Mouse (Mus musculus) embryo, embryonic 11 days (tissue): Measurements from ENCODE around the gene Tcfl5.

Experiments used
- DNase-seq: peaks from one replicate; pipeline ENCODE4 v3.0.0-alpha.2; 2015

Tcfl5 gene

DNA sequence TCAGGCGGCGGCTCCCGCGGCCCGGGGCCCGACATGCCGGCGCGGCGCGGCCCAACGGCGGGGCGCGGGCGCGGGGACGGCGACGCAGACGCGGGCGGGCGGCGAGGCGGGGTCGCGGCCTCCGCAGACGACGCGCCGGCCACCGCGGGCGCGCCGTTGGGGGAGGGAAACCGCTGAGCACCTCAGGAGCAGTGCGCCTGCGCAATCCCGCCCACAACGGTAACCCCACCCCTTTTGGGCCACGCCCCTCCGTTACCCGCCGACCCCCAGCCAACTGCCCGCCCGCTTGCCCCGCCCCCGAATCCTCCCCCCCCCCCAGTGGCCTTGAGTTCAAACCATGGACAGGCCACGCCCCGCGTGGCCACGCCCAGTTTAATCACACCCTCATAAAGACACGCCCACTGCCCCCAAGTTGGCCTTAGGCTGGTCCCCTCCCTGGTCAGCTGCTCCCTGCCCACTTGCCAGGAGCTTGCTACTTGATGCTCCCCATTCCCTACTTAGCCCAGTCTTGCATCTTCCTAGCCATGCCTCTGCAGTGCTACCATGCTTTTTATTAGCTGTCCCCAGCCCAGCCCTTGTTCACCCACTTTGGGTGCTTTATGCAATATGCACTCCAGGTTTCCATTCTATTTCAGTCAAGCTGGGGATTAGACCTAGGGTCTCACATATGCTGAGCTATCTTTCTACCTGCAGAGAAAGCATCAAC is at the start of gene Tcfl5:
Gene Tcfl5 (minus strand): TSS at position 154 of the 706 bp plus-strand sequence.
- peak; percentile 24 for DNase-seq

DNA sequence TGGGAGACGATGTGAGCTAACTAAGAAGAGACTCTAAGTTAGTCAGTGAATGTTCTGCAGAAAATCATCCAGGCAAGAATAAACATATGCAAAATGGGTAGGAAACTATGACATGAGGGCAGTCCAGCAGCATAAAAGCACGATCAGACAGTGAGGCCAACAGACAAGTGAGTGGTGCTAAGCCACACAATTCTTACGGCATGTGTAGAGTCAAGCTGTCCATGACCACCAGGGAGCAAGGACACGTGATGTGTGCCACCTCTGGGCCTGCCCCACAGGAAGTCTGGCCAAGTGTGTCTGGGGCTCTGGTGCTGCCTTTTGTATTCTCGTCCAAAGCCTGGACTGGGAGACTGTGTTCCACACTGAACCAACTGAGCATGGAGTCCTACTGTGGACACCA is 47.3 kb upstream of the Tcfl5 start:
- DNase-seq, result no peak

DNA sequence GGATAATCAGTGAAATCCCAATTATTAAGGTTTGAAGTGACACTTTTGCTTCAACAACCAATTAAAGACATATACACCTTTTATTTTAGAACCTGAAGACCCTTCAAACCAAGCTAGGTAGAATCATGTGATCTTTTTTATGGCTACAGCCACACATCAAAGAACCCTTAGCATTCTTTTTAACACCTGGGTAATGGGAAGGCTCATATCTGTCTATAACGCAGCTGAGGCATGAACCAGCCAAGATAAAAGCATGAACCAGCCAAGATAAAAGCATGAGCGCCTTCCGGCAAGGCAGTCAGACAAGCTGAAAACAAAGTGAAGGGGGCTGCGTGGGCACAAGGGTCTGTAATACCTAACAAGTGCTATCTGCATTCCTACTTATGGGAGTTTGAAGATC is 41.5 kb upstream of the Tcfl5 start:
- DNase-seq, result no peak

DNA sequence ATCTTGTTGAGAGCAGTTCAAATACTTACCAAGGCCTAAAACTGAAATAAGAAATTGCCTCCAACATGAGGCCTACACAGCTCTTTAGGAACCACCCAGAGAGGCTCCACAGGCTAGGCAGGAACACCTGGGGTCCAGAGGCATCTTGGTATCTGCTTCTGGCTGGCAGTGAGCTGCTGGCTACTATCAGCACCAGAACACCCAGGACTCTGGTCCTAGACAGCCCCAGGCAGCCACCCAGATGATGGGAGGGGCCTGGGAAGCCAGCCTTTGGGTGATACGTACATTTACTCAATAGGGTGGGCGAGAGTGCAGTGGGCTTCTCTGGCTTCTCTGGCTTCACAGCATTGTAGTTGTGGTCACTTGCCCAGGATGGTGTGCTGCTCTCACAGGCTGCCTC is 41.0 kb upstream of the Tcfl5 start:
- DNase-seq, result no peak

DNA sequence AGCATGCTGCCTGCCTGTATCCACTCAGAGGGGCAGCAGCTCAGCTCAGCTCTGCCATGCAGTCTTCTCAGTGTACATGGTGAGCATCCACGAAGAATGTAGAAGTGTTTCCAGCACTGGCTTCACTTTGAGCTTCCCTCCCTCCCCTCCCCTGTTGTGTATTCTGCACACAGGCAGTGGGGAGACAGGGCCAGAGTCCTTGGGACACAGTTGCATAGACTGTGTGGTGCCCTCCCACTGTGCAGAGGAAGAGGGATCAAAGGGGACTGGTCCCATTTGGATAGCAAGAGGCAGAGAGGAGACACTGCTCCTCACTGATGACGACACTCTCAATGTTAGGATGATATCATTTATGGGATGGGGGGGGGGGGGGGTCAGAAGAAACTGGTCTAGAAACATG is 38.7 kb upstream of the Tcfl5 start:
- no peak for DNase-seq

DNA sequence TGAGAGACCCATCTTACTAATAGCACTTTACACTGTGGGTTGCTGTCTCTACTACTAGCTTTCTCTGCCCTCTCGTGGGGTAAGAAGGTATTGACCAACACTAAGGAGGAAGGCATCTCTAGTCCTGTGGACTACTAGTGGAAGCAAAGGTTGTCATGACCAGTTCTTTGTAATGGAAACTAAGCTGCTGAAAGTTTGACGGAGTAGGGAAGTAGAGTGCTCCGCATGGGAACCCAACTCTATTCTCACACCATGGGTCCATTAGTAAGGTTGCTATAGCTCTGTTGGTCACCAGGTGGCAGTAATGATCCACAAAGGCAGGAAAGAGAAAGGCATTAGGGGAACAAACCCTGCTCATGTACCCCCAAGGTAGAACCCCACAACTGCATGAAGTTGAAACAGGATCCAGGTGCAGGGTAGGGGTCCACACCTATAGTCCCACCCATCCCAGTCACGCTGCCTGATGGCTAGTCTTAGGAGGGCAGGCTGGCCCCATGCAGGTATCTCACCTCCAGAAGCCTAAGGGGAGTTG is 36.2 kb upstream of the Tcfl5 start:
- DNase-seq, result peak; percentile 64

DNA sequence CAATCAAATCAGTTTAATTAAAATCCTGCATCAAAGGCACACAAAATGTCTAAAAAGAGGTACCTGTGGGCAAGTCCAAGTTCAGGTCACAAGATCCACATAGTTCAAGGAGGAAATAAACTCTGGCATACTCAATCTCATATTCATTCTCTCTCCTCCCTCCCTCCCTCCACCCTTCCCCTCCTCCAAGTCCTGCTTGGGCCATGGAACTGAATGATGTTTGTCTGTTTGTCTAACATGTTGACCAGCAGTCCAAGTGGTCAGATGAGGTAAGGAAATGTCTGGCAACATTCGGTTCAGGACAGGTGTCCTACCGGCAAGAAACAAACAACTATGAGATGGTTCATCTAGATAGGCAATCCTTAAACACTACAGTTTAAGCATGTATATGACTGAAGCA is 34.2 kb upstream of the Tcfl5 start:
- no peak for DNase-seq

DNA sequence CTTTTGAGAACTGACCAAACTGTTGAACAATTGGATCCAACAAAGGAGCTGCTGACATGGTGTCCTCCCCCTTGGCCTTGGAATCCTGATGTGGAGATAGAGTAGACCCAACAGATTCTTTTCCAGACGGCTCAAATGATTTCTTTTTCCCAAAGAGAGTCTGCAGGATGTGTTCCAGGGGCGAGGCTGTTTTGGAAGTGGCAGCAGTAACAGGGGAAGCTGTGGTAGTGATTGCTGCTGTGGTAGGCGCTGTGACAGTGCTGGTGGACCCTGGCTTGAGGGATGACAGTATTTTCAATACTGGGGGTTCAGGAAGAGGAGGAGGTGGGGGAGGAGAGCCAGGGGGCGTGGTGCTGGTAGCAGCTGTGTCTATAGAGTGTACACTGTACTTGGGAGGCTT is 19.5 kb upstream of the Tcfl5 start:
- no peak for DNase-seq

DNA sequence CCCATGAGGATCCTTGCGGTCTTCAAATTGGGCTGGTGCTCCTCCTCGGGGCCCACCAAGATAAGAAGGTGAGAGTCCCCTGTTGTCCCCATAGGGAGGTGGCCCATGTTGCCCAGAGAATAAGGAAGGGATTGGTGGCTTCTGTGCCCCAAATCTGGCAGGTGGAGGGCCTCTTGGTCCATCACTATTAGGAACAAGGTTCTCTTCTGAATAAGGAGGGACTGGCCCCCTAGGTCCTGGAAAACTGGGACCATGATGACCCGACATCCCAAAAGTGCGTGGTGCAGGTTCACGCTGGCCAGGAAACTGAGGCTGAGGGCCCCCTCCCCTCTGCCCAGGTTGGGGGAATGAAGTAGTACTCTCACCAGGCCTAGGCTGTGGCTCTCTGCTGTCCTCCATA is 18.0 kb upstream of the Tcfl5 start:
- DNase-seq, result no peak

DNA sequence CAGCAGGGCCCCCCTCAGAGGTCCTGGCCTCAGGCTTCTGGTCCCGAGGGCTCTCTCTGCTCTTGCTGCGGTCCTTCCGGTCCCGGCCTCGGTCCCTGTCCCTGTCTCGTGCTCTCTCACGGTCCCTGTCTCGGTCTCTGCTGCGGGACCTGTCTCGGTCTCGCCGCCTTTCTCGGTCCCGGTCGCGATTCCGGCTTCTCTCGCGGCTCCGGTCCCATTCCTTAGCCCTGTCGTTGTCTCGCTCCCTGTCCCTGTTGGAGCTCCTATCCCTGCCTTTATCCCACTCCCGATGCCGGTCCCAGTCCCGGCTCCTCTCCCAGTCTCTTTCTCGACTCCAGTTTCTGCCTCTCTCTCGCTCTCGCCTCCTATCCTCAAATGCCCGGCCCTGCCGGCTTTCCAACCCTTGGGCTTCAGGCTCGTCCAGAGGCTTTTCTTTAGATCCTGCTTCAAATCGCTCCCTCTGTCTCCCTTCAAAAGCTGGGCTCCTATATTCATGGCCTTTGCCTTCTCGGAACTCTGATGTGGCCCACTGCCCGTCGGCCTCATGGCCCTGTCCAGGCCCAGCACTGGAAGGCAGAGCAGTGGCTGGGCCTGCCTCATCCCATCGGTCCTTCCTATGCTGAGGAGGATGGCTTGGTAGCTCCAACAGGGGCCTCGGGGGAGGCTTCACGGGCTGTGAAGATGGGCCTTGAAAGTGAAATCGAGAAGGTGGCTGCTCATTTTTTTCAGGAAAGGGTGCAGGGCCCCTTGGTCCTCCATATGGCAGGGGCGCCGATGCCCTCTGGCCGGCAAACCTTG is 17.0 kb upstream of the Tcfl5 start:
- DNase-seq, result peak; percentile 36

DNA sequence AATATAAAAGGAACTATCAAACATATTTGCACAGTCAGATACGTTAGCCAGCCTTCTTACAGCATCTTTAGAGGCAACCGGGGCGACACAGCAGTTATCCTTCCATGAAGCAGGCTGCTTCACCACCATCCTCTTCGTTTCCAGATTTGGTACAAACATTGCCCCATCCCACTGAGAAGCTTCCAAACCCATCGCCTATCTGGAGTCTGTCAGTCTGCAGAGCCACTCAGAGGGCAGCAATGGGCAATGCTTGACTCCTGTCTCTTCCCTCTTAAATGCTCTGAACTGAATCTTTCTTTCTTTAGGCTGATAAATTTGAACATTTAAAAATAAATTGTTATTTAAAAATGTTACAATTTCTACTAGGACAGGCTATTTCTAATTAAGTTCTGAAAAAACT is 15.9 kb upstream of the Tcfl5 start:
- no peak for DNase-seq

DNA sequence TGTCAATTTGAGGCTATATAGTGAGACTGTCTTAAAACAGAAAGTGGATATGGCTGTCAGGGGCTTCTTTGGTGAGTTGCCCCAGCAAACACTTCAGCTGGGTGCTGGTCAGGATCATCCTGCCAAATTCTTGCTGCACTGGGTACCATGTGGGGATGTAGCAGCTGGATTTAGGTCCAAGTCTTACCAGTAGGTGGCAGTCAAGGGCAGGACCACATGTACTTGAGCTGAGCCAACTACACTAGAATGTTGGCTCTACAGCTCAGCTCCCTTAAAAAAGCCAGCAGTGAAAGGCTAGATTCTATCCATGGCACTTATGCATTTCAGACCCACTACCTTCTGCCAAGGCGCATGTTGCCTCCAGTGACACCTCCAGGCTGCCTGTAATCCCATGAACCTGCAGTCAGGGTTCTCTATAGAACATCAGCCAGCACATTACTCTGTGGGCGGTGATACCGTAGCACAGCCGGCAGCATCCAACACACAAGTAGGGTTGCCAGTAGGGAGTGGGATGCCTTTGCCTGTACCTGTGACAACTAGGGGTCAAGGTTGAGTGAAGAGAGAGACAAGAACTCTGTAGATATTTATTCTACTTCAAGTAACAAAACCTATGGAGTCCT is 15.0 kb upstream of the Tcfl5 start:
- peak; percentile 82 for DNase-seq

DNA sequence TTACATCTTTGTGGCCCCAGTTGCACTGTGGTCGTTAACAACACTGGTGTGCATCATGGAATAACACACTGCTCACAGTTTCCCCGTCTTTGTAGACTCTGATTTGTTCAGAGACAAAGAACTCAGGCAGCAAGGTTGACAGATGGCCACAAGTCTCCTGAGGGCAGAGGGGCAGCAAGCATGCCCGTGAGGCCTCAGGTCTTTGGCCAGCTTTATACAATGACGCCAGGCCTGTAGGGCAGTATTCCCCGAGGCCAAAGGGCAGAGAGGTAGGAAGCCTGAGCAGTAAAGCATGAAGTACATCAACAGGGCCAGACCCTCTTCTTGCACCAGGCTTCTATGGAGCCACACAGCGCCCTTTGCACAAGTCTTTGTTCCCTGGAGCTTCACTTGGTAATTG is 12.6 kb upstream of the Tcfl5 start:
- no peak for DNase-seq

DNA sequence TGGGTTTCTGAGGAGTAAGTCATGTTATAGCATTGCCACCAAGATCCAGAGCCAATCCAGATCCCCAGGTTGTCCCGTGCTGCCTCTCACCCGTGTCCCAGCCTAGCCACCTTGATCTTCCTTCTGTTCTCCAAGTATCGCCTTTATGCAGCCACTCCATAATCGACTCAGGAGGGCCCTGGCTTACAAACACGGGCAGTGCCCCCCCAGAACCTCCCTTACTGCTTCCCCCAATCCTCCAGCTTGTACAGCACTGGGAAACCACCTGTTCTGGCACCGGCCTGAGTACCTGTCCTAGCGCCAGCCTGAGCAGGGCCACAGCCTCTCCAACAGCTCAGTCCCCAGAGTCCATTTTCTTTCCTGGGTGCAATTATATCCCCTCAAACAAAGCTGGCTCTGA is 12.2 kb upstream of the Tcfl5 start:
- no peak for DNase-seq

DNA sequence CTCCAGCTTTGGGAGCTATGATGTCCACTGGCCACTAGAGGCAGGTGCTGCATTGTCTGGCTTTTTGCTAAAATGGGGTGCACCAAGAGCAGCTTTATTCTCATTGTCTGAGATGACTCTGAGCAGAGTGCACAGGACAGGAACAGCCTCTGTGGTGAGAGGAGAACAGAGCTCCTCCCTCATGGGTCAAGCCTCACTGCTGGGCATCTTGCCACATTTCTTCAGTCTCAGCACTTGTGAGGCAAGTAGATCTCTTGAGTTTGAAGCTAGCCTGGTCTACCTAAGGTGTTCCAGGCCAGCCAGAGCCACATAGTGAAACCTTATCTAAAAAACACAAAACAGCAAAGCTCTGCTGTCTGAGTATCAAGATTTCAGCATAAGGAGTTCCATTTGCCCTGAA is 4.3 kb upstream of the Tcfl5 start:
- DNase-seq, result no peak

DNA sequence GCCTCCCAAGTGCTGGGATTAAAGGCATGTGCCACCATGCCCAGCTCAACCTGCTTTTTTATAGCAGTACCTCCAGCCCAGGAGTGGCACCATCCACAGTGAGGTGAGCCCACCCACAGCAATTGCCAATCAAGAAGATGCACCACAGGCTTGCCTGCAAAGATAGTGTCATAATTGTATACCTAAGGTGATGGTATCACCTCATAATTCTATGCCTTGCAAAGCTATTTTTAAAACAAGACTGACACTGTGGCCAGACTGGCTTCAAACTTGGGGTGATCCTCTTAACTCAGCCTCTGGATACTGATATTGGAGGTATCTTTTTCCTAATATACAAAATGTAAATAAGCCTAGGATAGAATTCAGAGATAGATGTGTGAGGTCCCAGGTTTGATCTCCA is 1.1 kb upstream of the Tcfl5 start:
- DNase-seq, result no peak

DNA sequence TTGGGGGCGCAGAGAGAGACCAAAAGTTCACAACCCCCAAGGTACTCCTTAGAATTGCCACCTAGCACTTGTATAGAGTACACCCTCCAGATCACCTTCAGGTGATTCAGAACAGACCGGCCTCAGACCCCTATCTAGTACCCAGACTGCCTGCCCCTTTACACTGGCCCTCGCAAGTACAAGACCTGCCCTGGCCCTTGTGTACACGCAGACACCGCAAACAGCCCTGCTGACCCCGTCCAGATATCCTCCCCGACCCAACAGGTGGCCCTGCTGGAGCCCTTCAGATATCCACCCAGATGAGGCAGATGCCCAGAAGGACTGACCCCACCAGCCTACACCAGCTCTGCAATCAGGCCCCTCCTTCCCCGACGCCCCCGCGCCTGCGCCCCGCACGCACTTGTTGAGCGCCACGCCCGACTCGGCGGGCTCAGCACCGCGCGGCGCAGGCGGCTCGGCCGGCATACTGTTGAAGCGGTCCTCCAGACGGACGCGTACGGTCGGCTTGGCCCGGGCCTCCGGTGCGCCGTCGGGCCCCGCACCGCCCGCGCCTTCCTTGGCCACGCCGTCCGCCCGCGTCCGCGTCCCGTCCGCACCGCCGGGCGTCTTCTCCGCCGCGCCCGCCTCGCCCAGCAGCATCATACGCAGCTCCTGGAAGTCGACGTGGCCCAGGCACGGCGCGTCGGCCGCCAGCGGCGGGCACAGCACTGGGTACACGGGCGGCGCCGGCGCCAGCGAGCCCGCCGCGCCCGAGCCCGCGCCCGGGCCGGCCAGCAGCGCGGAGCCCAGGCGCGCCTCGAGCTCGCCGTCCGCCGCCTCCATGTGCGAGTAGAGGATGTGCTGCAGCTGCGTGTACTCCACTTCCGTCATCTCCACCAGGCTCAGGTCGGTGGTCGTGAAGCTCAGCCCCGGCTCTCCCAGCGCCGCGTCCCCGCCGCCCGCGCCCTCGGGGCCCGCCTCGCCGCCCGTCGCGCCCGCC is 643 bp downstream of the Tcfl5 start:
- peak; percentile 25 for DNase-seq

DNA sequence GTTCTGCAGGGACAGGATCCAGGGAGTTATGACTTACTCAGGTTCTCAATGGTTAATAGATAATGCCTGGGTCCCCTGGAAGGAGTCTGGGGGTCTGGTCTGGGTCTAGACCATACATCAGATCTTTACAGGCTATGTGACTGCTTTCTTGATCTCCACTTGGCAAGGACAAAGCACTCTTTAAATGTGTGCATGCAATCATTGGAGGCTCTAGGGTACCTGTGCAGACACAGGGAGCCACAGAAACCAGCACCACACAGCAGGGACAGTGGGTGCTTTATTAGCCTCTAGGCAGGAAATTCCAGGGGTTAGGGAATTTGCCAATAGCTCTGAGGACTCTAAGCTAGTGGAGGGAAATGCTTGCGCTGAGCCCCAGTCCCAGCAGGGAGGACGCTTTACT is 30.6 kb downstream of the Tcfl5 start:
- DNase-seq, result no peak

DNA sequence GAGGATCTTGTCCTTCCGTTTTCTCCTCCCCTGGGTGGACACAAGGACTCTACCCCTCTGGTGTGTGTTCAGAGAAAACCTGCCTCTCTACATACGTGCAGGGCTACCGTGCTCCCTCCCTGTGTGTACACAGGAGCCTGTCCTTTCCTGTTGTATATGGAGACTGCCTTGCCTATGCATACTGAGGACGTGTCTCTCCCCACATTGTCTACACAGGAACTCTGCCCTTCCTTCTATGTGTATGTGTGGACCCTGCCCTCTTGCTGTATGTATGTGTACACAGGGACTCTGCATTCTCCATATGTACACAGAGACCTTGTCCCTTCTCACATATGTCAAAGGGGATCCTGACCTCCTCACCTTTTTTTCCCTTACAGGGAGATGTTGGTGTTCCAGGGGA is 32.2 kb downstream of the Tcfl5 start:
- DNase-seq, result no peak

DNA sequence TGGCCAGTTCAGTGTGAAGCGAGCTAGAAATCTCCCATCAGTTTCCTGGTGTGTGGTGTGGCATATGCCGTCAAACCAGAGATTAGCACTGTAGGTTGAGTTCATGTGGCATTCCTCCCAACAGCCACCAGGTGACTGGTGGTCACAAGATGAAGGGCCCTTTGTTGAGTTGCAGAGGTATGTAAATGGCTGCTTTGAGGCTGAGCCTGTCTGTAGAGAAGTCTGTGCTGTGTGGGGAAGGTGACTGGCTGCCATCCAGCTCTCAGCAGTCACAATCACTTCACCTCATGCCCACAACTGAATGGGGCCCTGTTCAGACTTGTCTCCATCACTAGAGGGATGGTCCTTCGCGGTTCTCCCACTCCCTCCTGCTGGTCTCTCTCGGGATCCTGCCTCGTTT is 37.7 kb downstream of the Tcfl5 start:
- no peak for DNase-seq

DNA sequence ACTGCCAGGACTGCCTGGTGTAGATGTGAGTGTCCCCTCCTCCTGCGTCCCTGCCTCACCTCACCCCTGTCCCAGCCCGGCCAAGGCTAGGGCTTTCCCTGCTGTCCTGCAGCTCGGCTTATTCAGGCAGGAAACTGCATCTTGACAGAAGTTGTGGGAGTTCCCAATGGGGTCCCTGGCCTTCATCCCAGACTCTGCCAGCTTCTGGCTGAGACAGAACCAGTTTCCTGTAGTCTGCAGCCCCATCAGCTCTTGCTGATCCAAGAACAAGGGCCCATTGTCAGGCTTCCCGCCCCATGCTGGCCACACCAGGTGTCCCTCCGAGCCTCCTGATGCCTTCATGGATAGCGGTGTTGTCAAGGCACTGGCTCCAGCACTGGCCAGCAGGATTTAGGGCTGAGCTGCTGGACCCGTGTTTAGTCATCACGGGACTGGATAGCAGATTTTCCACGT is 41.9 kb downstream of the Tcfl5 start:
- peak; percentile 25 for DNase-seq

DNA sequence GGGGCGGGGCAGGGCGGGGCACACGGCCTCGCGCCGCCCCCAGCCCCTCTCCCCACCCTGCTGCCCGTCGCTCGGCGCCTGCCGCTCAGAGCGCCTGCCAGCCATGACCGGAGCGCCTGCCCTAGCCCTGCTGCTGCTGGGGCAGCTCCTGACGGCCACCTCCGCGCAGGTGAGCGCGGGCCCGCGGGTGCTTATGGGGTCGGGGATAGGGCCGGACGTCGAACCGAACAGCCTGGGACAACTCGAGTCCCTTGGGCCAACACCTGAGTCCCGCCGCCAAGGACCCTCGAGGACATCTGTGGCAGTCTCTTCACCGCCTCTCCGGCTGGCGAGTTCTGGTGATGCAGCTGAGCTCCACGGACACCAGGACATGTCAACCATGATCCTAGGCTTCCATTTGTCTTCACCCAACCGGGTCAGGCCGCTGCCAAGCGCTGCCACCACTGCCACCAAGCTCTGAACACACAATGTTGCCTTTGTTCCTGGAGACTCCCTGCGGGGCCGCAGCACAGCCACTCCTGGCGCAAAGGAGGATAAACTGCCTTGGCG is 44.3 kb downstream of the Tcfl5 start:
- DNase-seq, result peak; percentile 53
